Mouse (Mus musculus) erythroblast, embryonic 14.5 days (primary cell): ENCODE data around the gene Med12. TPM values are rescaled to one million over a fixed set of nuclear protein-coding genes. Genes with fewer than 3 reads are reported as not detected.

ENCODE experiments used
- H3K27me3 ChIP-seq: 2 replicates; pipeline ENCODE4 v1.6.1; 2012; ENCODE audit warnings: inconsistent platforms; ENCODE audit not compliant: control insufficient read depth
- H3K36me3 ChIP-seq: 2 replicates; pipeline ENCODE4 v1.6.1; 2012; ENCODE audit warnings: mild to moderate bottlenecking, inconsistent platforms; ENCODE audit not compliant: control insufficient read depth
- H3K4me1 ChIP-seq: 2 replicates; pipeline ENCODE4 v1.6.1; 2012; ENCODE audit warnings: inconsistent platforms; ENCODE audit not compliant: control insufficient read depth
- H3K4me3 ChIP-seq: replicated peaks from 2 replicates; pipeline ENCODE3; 2012; ENCODE audit warnings: moderate library complexity, mild to moderate bottlenecking, inconsistent platforms
- H3K9me3 ChIP-seq: 2 replicates; pipeline ENCODE4 v1.6.1; 2012; ENCODE audit warnings: low read length, inconsistent platforms, mixed read lengths; ENCODE audit not compliant: control insufficient read depth
- GATA1 ChIP-seq: IDR thresholded peaks from 2 replicates; pipeline ENCODE4 v1.6.1; 2012; ENCODE audit warnings: low read length, inconsistent platforms, mixed read lengths
- TAL1 ChIP-seq: IDR thresholded peaks from 3 replicates; pipeline ENCODE4 v1.6.1; 2012; ENCODE audit warnings: low read length, inconsistent platforms, mixed read lengths
- polyA plus RNA-seq: library from polyadenylated mRNA; stranded (reverse); fragments of >175 nt; gene quantifications from 2 replicates; pipeline ENCODE4 v1.2.3, GENCODE M21; 2012

Gene Med12
- polyA plus RNA-seq, 1 experiment = 27.4 TPM

- no peaks in the 10 kb centered on the region for H3K9me3 ChIP-seq
- no peak for TF ChIP-seq TAL1
- no peak for TF ChIP-seq GATA1
- H3K4me1 ChIP-seq = peaks cover 3% of the 10 kb centered on the region
- H3K27me3 ChIP-seq = no peaks in the 10 kb centered on the region
- H3K36me3 ChIP-seq = no peaks in the 10 kb centered on the region
- H3K4me3 ChIP-seq = no peak overlapping the region
Observed at GRCm38 (mm10) chrX:101346475-101346874, 72.6 kb downstream of the Med12 start.

Other genes with a start within 250 kb of the Med12 start
- not detected in 2 replicates for gene Tex11, start 214.4 kb upstream of the Med12 start, polyA plus RNA-seq
- gene Slc7a3, start 188.0 kb upstream of the Med12 start, polyA plus RNA-seq = 0.01 TPM in 1 of 2 replicates, not detected in the other
- gene Snx12, start 51.5 kb upstream of the Med12 start, polyA plus RNA-seq = 1.8 and 1.9 TPM in 2 replicates
- gene Foxo4, start 19.5 kb upstream of the Med12 start, polyA plus RNA-seq = 12.1 and 14.7 TPM in 2 replicates
- not detected in 2 replicates for gene Gm614, start 10.0 kb upstream of the Med12 start, polyA plus RNA-seq
- 0.19 and 0.46 TPM in 2 replicates for gene Il2rg, start 5.8 kb upstream of the Med12 start, polyA plus RNA-seq
- not detected in 2 replicates for gene Gm20489, start 5.0 kb upstream of the Med12 start, polyA plus RNA-seq
- gene Nlgn3, start 25.1 kb downstream of the Med12 start, polyA plus RNA-seq = 0.02 TPM in 1 of 2 replicates, not detected in the other
- gene Gjb1, start 102.3 kb downstream of the Med12 start, polyA plus RNA-seq = 0.09 and 0.13 TPM in 2 replicates
- 0.13 and 0.71 TPM in 2 replicates for gene Zmym3, start 146.8 kb downstream of the Med12 start, polyA plus RNA-seq
- 1.7 and 2.5 TPM in 2 replicates for gene Nono, start 155.3 kb downstream of the Med12 start, polyA plus RNA-seq
- 0.06 TPM in 1 of 2 replicates, not detected in the other for gene Itgb1bp2, start 175.1 kb downstream of the Med12 start, polyA plus RNA-seq